Mouse (Mus musculus) 3134 (cell line): ENCODE data around the gene Bcor.

Experiments used
- DNase-seq: peaks from one replicate; pipeline ENCODE4 v3.0.0-alpha.2; 2011; ENCODE audit warnings: low spot score; ENCODE audit not compliant: insufficient read length; ENCODE audit errors: extremely low read depth

The Bcor gene

GRCm38 (mm10) chrX:12089027-12089340 is 71.2 kb downstream of the Bcor start:
- DNase-seq: no peak

DNA sequence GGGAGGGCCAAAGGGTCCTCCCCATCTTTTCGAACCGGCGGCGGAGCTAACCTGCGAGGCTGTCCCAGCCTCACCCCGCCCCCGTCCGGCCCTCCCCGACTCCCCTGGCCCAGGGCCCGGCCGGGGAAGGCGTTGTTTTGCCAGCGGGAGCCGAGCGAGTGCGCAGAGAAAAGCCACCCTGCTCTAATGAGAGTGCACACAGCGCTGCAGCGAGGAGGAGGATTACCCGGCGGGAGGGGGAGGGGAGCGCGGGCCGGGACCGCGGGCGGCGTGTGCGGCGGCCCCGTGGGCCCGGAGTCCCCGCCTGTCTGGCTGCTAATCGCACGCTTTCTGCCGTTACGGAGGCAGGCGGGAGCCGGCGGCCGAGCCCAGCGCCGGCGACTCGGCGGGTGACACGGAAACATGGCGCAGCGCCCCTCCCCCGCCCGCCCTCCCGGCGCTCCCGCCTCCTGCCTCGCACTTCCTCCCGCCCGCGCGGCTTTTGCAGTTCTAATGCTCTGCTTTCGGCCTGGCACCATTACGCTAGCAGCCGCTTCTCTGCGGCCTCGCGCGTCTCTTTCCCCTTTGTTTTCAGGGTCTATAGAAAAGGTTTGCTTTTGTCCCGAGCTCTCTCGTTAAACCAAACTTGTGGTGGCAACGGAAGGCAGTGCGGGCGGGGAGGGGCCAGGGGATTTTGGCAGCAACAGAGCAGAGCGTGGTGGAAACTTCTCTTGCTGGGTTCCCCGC is 71.7 kb downstream of the Bcor start:
- DNase-seq: peak; percentile 88

DNA sequence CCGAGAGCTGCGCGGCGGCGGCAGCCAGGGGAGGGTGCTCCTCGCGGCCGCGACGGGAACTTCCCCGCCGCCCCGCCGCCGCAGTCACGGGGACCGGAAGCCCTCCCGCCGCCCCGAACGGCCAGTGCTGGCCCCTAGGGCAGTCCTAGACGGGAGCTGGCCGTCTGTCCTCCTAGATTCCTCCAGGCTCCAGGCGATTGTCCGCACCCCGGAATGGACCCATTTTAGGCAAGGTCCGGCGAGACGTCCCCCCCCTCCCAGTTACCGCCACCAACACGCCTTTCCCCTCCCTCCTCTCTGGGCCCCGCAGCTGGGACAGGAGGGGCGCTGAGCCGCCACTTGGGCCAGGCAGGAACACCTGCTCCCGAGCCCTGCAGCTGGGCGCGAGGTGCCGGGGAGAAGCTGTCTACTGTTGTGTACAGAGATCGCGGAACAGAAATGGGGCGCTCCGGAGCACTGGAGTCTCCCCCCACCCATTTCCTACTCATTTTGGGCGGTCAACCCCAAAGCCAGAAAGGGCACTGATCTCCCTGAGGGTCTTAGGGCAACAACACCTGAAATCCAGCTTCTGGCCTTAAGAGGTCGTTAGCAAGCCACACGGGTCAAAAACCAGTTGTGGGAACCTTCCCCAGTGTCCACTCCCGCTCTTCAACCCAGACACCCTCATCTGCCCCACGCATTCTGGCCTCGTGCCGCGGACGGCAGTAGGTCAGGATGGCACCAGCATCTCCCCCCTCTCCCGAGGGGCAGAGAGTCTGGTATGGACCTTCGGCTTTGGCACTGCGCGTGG is 72.4 kb downstream of the Bcor start:
- DNase-seq: peak; percentile 71

GRCm38 (mm10) chrX:12086674-12087510 is 73.3 kb downstream of the Bcor start:
- peak; percentile 88 for DNase-seq

DNA sequence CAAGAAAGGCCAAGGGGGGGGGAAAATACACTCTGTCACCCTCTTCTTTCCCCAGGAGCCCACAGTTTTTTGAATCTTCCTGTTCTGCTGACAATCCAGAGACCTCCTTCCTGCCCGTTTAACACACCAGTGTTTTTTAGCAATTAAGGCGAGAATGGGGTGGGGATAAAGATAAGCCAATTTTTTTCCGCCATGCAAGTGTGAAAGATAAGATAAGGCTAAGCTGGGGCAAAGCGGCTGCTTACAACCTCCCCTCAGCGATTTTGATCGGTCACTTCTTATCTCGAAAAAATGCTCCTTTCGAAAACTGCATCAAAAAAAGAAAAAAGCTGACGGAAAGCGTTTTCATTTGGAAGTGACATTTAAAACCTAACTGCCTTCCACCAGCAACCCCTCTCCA is 74.2 kb downstream of the Bcor start:
- no peak for DNase-seq

DNA sequence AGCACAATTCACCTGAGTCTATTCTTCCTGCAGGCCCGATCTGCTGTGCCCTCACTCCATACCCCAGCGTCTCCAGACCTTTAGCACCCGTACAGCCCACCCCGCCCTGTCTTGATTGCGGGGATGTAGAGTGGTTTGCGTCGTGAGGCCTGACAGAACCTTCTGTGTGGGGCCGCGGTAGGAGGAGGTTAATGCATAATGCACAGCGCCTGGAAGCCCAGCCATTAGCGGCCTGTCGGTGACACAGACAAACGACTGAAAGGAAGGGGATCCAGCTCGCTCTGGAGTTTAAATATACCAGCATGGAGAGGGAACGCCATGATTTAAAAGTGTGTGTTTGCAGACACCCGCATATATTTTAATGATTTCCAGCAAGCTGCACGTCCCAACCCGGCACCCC is 74.9 kb downstream of the Bcor start:
- no peak for DNase-seq

GRCm38 (mm10) chrX:12084698-12085097 is 75.5 kb downstream of the Bcor start:
- DNase-seq: no peak

DNA sequence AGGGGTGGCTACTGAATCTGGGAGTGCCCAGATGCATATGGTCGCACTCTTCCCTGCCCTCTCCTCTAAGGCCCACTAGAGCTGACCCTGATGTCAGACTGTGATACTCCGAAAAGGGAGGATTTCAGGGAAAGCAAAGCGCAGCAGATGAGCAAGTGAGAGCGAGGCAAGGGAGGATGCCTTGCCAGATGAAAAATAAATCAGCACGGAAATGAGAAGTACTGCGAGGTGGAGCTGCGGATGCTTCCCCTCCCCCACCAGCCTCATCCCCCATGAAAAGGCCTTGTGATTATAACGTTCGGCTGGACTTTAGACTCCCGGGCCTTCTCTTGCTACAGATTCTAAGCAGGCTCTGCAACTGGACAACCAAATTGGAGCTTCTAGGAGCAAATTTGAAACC is 76.5 kb downstream of the Bcor start:
- DNase-seq: no peak

DNA sequence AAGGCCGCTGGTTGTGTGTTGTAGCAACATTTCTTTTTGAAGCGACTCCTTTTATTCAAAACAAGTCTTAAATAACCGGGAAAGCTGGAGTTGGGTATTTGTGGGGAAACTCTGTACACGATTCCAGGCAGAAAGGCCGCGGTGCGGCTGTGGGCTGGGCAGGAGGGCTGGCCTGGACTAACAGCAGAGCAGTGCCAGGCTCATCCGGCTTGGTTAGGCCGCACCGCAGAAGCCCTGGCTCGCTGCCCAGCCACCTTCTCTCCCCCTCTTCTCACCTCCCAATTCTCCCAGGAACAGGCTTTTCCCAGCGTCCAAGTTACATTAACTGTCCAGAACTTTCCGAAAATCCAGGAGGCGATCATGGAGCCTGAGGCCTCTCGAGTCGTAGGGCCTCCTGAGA is 77.4 kb downstream of the Bcor start:
- DNase-seq: no peak

DNA sequence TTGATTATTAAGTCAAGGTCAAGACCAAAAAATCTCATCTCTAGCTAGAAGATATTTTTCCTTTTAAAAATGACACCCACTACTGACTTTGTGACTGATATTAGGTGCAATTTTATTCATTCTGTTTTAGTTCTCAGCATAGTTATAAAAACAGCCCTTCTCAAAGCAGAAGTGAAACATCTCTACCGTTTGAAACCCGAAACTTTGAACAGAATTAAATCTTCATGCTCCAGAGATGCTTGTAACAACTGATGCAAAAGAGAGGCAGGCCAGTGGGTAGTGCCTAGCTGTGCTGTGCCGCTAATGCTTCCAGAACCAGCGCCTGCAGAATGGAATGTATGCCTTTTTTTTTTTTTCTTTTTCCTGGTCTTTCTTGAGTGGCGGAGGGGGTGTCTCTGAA is 78.0 kb downstream of the Bcor start:
- no peak for DNase-seq

- DNase-seq: no peak
Observed at GRCm38 (mm10) chrX:12081741-12082155, 78.4 kb downstream of the Bcor start.

- no peak for DNase-seq
Observed at GRCm38 (mm10) chrX:12080904-12081740, 79.0 kb downstream of the Bcor start.

- no peak for DNase-seq
Observed at GRCm38 (mm10) chrX:12080095-12080903, 79.9 kb downstream of the Bcor start.

DNA sequence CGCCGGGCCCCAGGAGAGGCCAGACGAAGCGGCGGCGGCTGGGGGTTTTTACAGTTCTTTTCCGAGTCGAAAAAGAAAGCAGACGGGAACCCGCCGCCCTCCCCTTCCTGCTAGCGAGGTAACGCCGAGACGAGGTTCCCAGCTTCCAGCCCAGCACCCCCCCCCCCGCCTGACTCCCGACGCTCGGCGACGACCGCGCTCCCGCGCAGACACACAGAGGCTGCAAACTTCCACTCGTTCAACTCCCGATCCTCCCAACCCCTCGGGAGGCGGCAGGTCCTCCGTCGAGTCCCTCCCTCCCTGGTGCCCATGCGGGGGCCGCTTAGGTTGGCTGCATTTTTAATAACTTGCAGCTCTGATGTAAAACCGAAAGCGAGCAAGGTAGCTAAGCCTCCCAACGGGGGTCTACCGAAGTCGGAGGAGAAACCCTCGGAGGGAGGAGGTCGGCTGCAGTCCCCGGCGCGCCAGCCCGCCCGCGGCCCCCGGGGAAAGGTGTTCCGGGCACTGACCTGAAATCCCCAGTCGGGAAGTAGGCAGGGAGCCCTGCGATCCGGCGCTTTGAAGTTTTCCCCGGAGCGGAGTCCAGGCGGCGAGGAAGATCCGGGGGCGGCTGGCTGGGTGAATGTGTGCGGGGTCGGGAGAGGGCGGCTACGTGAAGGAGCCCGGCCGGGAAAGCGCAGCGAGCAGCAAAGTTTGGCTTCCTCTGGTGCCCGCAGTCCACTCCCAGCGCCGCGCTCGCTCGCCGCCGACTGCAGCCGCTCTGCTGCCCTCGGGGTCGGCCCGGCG is 80.7 kb downstream of the Bcor start:
- no peak for DNase-seq

DNA sequence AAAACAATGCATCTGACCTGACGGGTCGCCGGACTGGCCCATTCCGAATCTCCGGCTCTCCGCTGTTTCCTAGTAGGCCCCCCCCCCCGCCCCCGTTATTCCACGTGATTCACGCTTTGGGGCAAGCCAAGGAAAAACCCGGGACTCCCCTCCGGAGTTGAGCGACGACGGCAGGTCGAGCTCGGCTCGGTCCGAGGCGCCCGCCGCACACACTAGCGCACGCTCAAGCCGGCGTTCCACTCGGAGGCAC is 81.2 kb downstream of the Bcor start:
- no peak for DNase-seq

DNA sequence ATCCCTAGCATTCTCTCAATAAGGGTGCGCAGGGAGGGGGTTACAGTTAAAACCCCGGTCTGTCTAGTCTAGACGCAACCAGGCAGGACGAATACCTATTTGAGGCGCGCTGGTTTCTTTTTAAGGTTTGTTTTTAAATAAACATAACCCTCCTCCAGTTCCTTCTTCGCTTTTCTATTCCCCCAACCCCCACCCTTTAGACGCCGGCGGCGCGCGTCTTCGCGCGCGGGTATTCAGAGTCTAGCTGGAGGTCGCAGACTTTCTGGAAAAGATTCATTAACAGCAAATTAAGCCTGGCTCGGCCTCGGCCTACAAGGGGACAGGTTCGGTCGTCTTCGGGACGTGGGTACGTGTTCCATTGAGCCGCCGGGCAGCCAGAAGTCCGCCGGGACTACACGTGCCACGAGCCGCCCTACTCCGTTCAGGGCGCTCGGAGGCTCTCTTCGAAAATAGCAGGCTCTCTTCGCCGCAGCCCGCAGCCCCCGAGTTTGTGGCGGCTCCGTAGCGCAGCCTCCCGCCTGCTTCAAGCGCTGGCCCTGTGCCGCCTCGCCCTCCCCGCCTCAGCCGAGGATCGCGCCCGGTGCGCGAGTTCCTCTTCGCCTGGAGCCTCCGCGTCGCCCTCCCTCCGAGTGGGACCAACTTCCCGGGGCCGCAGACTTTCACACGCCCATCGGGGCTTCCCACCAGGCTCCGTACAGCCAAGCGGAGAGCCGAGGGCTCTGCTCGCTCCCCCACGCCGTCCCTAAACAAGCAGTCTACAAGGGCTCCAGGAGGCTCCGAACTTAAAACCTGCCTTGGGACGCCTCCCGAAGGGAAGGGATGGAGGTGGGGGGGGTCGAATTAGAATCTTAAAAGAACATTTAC is 81.7 kb downstream of the Bcor start:
- no peak for DNase-seq

- no peak for DNase-seq
Observed at GRCm38 (mm10) chrX:12077601-12077980, 82.6 kb downstream of the Bcor start.
